Mouse (Mus musculus) forebrain, postnatal 0 days (tissue): ENCODE data around the gene Hsf3. TPM values are rescaled to one million over a fixed set of nuclear protein-coding genes. Genes with fewer than 3 reads are reported as not detected.

Experiments
- ATAC-seq: fragments of 200-750 bp; cut with Nextera tagmentation; 2 replicates; pipeline ENCODE4 v1.8.0; 2017; ENCODE audit warnings: mild to moderate bottlenecking, moderate library complexity
- DNase-seq: peaks from one replicate; pipeline ENCODE4 v3.0.0-alpha.2; 2015
- H3K27ac ChIP-seq: fragments of 300-500 bp; sonication (generic); 2 replicates; pipeline ENCODE4 v1.5.1; 2014; ENCODE audit warnings: low read depth, mild to moderate bottlenecking, antibody characterized with exemption, low read length, moderate library complexity, mixed read lengths
- H3K27me3 ChIP-seq: fragments of 300-500 bp; sonication (generic); 2 replicates; pipeline ENCODE4 v1.6.1; 2014; ENCODE audit warnings: mild to moderate bottlenecking, low read length, mixed read lengths; ENCODE audit not compliant: insufficient read depth
- H3K36me3 ChIP-seq: fragments of 300-500 bp; sonication (generic); 2 replicates; pipeline ENCODE4 v1.6.1; 2014; ENCODE audit warnings: mild to moderate bottlenecking, moderate library complexity; ENCODE audit not compliant: insufficient read depth
- H3K4me1 ChIP-seq: fragments of 300-500 bp; sonication (generic); 2 replicates; pipeline ENCODE4 v1.6.1; 2014; ENCODE audit warnings: antibody characterized with exemption; ENCODE audit not compliant: insufficient read depth
- H3K4me2 ChIP-seq: fragments of 300-500 bp; sonication (generic); 2 replicates; pipeline ENCODE4 v1.6.1; 2014; ENCODE audit warnings: low read depth, mild to moderate bottlenecking, moderate library complexity
- H3K4me3 ChIP-seq: fragments of 300-500 bp; sonication (generic); 2 replicates; pipeline ENCODE4 v1.5.1; 2014; ENCODE audit warnings: low read depth, low read length, mixed read lengths
- H3K9ac ChIP-seq: fragments of 300-500 bp; sonication (generic); 2 replicates; pipeline ENCODE4 v1.6.1; 2014; ENCODE audit warnings: mild to moderate bottlenecking
- H3K9me3 ChIP-seq: fragments of 300-500 bp; sonication (generic); 2 replicates; pipeline ENCODE4 v1.6.1; 2016; ENCODE audit warnings: low read length
- CTCF ChIP-seq: sonication (generic); IDR thresholded peaks from 2 replicates; pipeline ENCODE4 v1.5.1; 2016; ENCODE audit warnings: antibody characterized with exemption, control low read depth, low read depth
- WGBS: fragments of 180-500 bp; shearing (Covaris S2); extraction: QIAGEN DNeasy Blood & Tissue Kit; methylation state at CpG from one replicate; pipeline ENCODE4 v1.1.7; 2014; 5-methylcytosine and 5-hydroxymethylcytosine counted together
- polyA plus RNA-seq: library from polyadenylated mRNA; unstranded; fragments of >200 nt; fragmentation: Nextera tagmentation; extraction: Ambion mirVana; gene quantifications from 2 replicates; pipeline ENCODE4 v1.2.1, GENCODE M21; 2015
- total RNA-seq: library from RNA; depleted of rRNA; stranded (reverse); fragments of >200 nt; gene quantifications from 2 replicates; pipeline ENCODE4 v1.2.3, GENCODE M21; 2014; rRNA removed

The Hsf3 gene
- total and polyA plus RNA-seq, 2 experiments from 2014 or later, result 0.07 TPM; not detected in 1

- ATAC-seq (no peak), DNase-seq (no peak)
- no peak overlapping the region for H3K4me3 ChIP-seq
- no peak overlapping the region for H3K27ac ChIP-seq
- no peaks in the 10 kb centered on the region for H3K27me3 ChIP-seq
- H3K4me2 ChIP-seq, result no peak overlapping the region
- no peak for TF ChIP-seq CTCF
- H3K36me3 ChIP-seq, result no peaks in the 10 kb centered on the region
- H3K9ac ChIP-seq, result no peak overlapping the region
- 67% methylated on average over 2 of the region's 2 CpGs for WGBS
- H3K9me3 ChIP-seq, result no peaks in the 10 kb centered on the region
- H3K4me1 ChIP-seq, result no peaks in the 10 kb centered on the region
Observed at GRCm38 (mm10) chrX:96339108-96339507, 117.0 kb downstream of the Hsf3 start.

- Histone ChIP-seq H3K4me2 (no peak overlapping the region), H3K4me3 (no peak overlapping the region), H3K9me3 (no peaks in the 10 kb centered on the region), H3K36me3 (no peaks in the 10 kb centered on the region), H3K27ac (no peak overlapping the region), H3K4me1 (no peaks in the 10 kb centered on the region), H3K27me3 (no peaks in the 10 kb centered on the region), H3K9ac (no peak overlapping the region)
- no peak for ATAC-seq
- no peak for TF ChIP-seq CTCF
- 52% methylated on average over 4 of the region's 4 CpGs for WGBS
- peak; percentile 0 for DNase-seq
Observed at GRCm38 (mm10) chrX:96329764-96330163, 126.3 kb downstream of the Hsf3 start.

DNA sequence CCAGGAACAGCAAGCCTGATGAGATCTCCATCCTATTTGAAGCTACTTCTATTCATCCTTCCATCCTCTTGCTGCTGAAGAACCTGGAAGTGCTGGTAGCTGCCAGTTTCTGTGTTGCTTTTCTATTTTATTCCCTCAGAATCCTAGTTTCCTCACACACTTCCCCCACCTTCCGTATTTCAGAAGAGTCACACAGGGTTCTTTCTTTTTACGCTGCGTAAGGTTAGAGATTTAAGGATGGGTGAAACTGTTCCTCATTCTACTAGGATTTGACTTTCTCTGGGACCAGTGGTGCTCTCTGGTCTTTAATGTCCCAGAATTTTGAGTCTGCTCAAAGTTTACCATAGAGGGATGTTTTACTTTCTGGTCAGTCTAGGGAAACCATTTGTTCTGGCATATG, 162.8 kb downstream of the Hsf3 start, which contains the start of gene Vsig4:
Vsig4 (minus strand) TSS at position 101 of the 400 bp plus-strand sequence.
- WGBS, result 90% methylated on average over 3 of the region's 3 CpGs
- Histone ChIP-seq H3K27ac (no peak within 1 kb of the TSS), H3K9me3 (no peaks in the 10 kb centered on the region), H3K4me1 (no peaks in the 10 kb centered on the region), H3K9ac (no peak within 1 kb of the TSS), H3K4me3 (no peak within 1 kb of the TSS), H3K27me3 (no peaks in the 10 kb centered on the region), H3K36me3 (no peaks in the 10 kb centered on the region), H3K4me2 (no peak within 1 kb of the TSS)
- DNase-seq (no peak), ATAC-seq (no peak)
- TF ChIP-seq CTCF, result no peak

GRCm38 (mm10) chrX:96256509-96256908, 199.6 kb downstream of the Hsf3 start:
- no peak for DNase-seq
- no peaks in the 10 kb centered on the region for H3K9me3 ChIP-seq
- H3K4me3 ChIP-seq, result no peak overlapping the region
- no peak for TF ChIP-seq CTCF
- no peaks in the 10 kb centered on the region for H3K27me3 ChIP-seq
- no peak overlapping the region for H3K4me2 ChIP-seq
- no peaks in the 10 kb centered on the region for H3K36me3 ChIP-seq
- no peak overlapping the region for H3K9ac ChIP-seq
- H3K4me1 ChIP-seq, result no peaks in the 10 kb centered on the region
- H3K27ac ChIP-seq, result no peak overlapping the region
- ATAC-seq, result no peak

Other genes with a start within 250 kb of the Hsf3 start
- gene Vsig4, start 162.9 kb downstream of the Hsf3 start, total RNA-seq, result not detected in 2 replicates
- gene Vsig4, start 162.9 kb downstream of the Hsf3 start, polyA plus RNA-seq, result not detected in 2 replicates
- 3.1 and 6.5 TPM in 2 replicates for gene Heph, start 935 bp downstream of the Hsf3 start, total RNA-seq
- gene Heph, start 935 bp downstream of the Hsf3 start, polyA plus RNA-seq, result 1.5 and 2.5 TPM in 2 replicates